Mouse (Mus musculus): Measurements from ENCODE around the gene Olfr64.

Gene Olfr64

DNA sequence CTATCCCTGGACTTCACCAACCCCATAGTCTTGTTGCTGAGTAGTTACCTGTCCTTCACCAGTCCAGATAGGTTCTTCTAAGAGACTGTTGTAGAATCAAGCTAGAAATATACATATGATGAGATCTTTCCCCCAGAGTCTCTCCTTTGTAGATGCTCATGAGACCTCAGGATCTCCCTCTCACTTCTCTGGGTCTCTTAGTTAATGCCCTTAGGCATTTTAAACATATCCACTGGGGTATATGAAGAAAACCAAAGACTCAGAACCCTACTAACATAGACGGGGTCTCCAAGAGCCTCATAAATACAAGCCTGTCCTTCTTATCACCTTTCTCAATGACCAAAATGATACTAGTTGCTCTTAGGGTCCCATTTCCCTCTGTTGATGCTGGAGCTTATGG, at the start of gene Olfr64:
Olfr64 (minus strand) TSS at position 101 of the 400 bp plus-strand sequence.
- DNase-seq = no peak

DNA sequence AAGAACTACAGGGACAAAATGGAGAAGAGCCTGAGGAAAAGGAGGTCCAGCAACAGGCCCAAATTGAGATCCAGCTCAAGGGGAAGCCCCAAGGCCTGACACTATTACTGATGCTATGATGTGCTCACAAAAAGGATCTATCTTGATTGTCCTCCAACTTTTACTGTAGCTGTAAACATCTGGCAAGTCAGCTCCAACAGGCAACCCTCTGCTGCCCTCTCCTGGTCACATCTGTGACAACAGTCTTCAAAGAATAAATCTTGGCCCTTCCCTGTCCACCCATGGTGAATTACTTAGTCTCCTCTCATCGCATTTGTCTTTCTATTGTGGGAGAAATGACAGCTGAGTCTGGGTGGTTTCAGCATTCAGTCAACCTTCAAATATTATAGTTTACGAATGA, 48.4 kb upstream of the Olfr64 start:
- DNase-seq = peak; percentile 37

DNA sequence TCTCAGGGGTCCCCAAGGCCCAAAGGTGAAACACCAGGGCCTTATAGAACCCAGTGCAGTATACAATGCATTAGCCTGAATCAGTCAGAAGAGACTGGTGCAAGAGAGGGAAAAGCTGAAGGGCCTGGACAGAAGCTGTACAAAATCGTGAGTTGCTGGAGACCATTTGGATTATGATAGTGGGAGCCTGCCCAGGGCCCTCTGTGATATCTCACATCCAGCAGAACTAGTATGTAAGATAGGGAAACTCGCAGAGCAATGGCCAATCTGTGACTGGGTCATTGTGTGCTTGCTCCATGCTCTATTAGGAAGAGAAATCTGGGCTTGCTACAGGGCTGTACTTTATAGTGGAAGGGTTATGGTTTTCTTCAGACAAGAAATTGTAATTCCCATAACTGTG, 40.0 kb upstream of the Olfr64 start, which contains the start of gene Olfr632:
Olfr632 (plus strand) TSS at position 84 of the 400 bp plus-strand sequence.
- no peak for DNase-seq

GRCm38 (mm10) chr7:103928525-103928924, 34.2 kb upstream of the Olfr64 start, which contains the start of gene Olfr631:
Gene Olfr631, plus strand, starts transcription at chr7:103928825.
- DNase-seq = no peak

DNA sequence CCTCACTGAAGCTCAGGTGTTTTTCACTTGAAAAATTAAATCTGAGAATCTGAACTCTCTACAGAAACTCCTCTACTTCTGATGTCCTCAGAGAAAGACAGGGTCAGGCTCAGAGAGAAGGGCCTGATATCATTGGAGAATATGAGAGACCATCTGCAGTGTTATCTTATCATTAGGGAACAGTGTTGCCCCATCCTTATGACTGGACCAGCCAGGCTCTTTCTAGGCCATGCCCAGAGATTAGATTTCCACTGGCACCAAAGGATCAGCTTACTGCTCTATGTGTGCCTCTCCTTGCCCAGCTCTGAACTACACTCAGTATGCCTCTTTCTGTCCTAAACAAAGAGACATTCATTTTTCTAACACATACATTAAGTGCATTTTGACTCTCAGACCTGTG, 21.1 kb upstream of the Olfr64 start:
- DNase-seq = no peak

GRCm38 (mm10) chr7:103912969-103913511, 18.8 kb upstream of the Olfr64 start:
- DNase-seq = no peak

DNA sequence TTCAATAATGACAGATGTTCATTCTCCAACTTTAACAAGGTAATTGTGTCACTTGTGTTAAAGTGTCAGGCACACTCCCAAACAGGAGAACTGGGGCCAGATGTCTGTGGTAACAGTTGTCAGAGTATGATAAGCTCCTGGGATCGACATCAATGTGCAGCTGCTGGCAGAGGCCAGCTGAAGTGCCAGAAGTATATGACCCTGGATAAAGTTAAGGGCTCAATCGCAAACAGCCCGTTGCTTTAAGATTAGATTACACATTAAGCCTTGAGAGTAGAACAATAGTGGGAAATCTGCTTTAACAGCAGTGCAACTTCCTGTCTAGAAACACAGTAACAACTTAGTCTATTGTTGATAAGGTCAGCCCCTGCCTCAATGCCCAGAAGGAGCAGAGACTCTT, 15.8 kb upstream of the Olfr64 start:
- DNase-seq = peak; percentile 5

GRCm38 (mm10) chr7:103903187-103903586, 8.9 kb upstream of the Olfr64 start, which contains the start of gene Olfr65:
Gene Olfr65, plus strand, starts transcription at chr7:103903487.
- no peak for DNase-seq

- no peak for DNase-seq
Measured at GRCm38 (mm10) chr7:103886152-103886551, 8.1 kb downstream of the Olfr64 start, which contains the start of gene Olfr66. Gene Olfr66, minus strand, starts transcription at chr7:103886252.

GRCm38 (mm10) chr7:103877093-103877492, 17.2 kb downstream of the Olfr64 start:
- DNase-seq = no peak

DNA sequence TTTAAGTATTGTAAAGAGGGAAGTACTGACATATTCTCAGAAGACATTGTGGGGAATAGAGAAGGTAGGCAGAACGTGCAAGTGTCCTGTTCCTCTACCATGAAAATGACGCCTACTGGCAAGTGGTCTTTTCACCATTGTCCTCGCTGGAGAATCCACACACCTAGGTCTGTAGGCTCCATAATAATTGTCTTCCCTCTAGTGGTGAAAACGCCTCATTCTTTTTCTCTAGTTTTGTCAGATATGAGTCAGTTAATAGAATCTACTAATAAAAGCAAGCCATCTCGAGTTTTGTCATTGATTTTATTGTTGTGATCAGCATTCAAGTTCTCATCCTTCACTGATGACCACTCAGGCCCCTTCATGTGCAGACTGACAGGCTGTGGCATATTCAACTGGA, 19.8 kb downstream of the Olfr64 start:
- DNase-seq = no peak

DNA sequence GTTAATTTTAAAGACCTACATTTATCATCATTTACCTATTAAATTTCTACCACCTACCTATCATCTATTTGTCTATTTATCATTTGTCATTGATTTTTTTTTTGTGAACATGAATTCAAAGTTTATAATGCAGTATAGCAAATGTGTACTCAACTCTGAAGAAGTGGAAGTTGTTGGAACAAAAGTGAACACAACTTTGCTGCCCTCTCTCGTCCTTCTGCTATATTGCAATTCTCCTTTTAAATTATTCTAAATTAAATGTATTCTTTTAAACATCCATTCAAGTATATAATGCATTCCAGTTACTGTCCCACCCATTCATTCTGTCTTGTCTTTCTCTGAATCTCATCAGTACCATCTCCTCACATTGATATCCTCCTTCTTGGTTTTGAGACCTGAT, 21.2 kb downstream of the Olfr64 start:
- no peak for DNase-seq

DNA sequence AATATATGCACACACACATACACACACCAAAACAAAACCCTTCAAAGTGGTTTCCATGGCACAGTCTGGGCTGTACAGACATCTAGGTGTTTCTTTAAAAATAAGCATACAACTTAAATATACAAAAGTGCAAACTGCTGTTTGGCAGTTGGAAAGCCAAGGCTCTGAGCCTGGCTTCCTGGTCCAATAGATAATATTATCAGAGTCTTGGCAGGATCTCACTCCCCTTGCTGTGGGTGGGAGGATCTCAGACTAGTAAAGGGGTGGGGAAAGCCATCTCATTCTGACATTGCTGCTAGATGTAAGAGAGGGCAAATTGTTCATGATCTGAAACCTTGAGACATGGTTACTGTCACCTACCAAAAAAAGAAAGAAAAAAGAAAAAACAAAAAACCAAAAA, 23.6 kb downstream of the Olfr64 start:
- no peak for DNase-seq

- DNase-seq = no peak
Measured at GRCm38 (mm10) chr7:103865716-103866115, 28.6 kb downstream of the Olfr64 start.

GRCm38 (mm10) chr7:103861531-103861930, 32.8 kb downstream of the Olfr64 start:
- no peak for DNase-seq

DNA sequence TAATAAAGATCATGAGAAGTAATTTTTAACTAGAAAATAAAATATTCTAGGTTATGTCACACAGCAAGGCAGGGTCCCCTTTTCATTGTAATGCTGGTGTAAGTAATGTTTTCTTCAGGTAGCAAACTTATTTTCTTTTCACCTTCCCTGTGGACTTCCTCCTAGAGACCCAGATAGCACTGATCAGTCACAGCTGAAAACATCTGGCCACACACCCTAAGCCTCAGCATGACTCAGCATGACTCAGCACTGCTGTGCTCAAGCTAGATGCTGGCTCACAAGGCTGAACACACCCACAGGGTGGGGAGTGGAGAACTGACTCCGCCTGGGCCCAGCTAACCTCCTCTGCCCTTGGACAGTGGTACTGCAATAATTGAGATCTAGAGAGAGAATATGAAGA, 33.4 kb downstream of the Olfr64 start:
- peak; percentile 1 for DNase-seq

GRCm38 (mm10) chr7:103859076-103859475, 35.2 kb downstream of the Olfr64 start:
- no peak for DNase-seq

DNA sequence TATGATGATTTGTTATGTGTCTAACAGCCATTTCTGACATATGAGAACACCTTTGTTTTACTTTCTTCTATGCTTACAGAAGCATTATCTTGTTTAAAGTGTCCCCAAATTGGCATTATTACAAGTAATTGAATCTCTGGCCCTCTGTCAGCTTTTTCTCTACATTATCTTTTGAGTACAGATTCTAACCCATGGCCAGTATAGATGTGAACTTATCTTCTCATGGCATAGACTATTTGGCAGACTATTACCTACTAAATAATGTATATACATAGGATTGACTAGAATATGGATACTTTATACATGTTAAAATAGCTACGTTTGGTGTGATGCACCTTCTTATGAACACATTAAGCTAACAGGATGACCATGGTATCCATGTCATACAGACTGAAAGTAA, 39.6 kb downstream of the Olfr64 start:
- no peak for DNase-seq

GRCm38 (mm10) chr7:103853090-103853489, 41.2 kb downstream of the Olfr64 start, which contains the start of gene Hbb-y:
Gene Hbb-y, minus strand, starts transcription at chr7:103853216.
- no peak for DNase-seq

- DNase-seq = no peak
Measured at GRCm38 (mm10) chr7:103844525-103845325, 49.6 kb downstream of the Olfr64 start.

DNA sequence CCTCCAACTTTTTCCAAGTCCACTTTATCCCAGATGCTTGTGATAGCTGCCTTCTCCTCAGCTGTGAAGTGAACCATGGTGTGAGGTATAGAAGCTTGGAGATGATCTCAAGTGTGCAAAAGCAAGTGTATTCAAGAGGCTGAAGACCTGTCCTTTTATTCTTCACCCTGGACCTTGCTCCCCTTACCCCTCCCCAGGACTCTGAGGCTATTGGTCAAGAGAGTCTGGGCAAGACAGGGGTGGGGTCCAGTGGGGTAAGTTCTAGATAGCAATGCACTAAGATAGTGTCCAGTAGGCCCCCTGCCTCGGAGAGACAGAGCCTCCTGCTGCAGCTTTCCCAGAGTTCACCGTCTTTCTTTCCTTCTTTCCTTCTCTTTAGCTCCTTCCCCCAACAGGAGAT, 51.3 kb downstream of the Olfr64 start, which contains the start of gene Hbb-bh1:
Hbb-bh1 (minus strand) TSS at position 131 of the 400 bp plus-strand sequence.
- no peak for DNase-seq

- no peak for DNase-seq
Measured at GRCm38 (mm10) chr7:103840268-103840667, 54.0 kb downstream of the Olfr64 start, which contains the start of gene Hbb-bh2. Gene Hbb-bh2, minus strand, starts transcription at chr7:103840520.

Measured in lung, postnatal 10 days (tissue).